Mouse (Mus musculus): ENCODE measurements at regions not wholly inside any gene's neighbourhood (a gene's known extent, or its start where the extent isn't known, plus 50 kb on each side); places are given as distances from the start of the nearest gene placed in this dataset.
A peak's percentile ranks its signal among the peaks of the same experiment; 100 is the strongest.
"Not testable (repeated sequence)": the region's sequence is repeated elsewhere in the genome, so short reads cannot be mapped to it uniquely, and the experiment has no call there.

GRCm38 (mm10) chr4:55279351-55279750 is 70.5 kb upstream of the Rad23b start:
- not testable (repeated sequence) for DNase-seq (ENCODE audit: low spot score in 2 of 2)

DNA sequence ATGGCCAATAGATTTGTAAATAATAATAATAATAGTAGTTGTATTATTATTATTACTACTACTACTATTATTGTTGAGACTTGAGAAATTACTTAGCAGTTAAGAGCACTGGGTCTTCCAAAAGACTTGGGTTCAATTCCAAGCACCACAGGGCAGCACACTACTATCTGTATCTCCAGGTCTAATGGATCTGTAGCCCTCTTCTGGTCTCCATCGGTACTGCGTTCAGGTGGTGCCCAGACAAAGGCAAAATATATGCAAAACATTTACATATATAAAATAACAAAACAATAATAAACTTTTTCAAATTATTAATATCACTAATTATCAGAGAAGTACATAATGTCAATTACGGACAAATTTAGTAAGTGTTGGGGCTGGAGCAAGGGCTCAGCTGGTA is 69.1 kb upstream of the Rad23b start:
- peak in 1 of 2 experiments; percentile 58 for DNase-seq (ENCODE audit: low spot score in 2 of 2)

DNA sequence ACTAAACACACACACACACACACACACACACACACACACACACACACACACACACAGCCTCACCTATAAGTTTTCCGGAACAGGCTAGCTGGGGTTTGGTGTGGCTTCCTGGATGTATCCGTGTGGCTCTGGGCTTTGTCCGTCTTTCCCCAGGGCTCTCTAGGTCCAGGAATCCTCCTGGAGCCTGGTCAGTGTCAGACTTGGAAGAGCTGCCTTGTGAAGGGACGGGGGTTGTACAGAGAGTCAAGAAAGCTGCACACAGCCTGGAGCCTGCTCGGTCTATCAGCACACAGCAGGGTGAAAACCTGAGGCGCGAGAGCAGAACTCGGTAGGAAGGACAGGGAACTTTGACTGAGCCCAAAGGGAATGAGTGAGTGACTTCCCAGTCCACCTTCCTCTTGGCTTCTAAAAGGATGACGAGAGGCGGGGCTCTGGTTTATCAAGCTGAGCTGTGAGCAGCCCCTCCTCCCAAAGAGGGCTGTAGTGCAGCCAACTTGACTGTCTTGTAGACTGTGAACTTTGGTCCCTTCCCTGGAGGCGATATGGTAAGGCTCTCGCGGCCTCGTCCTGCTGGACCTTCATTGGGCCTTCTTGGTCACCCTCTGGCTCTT is 68.3 kb upstream of the Rad23b start:
- DNase-seq (ENCODE audit: low spot score in 2 of 2) = no peak

GRCm38 (mm10) chr4:55282474-55282873 is 67.4 kb upstream of the Rad23b start:
- no peak for DNase-seq (ENCODE audit: low spot score in 2 of 2)

- no peak for DNase-seq (ENCODE audit: low spot score in 2 of 2)
Observed at GRCm38 (mm10) chr4:55284722-55285225, 65.1 kb upstream of the Rad23b start.

DNA sequence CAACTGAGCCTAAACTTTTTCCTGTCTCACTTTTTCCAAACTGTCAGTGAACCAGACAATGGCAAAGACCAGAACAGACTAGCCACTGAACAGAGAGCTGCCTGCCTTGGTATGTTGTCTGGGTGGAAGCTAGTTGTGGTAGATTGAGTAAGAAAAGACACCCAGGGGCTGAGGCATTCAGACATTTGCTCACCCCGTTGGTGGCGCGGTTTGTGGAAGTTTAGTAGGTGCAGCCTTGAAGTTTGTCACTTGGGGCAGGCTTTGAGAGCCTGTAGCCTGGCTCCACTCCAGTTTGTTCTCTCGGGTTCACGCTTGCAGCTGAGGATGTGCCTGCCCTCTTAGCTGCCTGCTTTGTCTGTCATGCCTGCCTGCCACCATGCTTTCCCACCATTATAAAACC is 64.2 kb upstream of the Rad23b start:
- no peak for DNase-seq (ENCODE audit: low spot score in 2 of 2)

- DNase-seq (ENCODE audit: low spot score in 2 of 2) = no peak
Observed at GRCm38 (mm10) chr4:55288456-55288855, 61.4 kb upstream of the Rad23b start.

DNA sequence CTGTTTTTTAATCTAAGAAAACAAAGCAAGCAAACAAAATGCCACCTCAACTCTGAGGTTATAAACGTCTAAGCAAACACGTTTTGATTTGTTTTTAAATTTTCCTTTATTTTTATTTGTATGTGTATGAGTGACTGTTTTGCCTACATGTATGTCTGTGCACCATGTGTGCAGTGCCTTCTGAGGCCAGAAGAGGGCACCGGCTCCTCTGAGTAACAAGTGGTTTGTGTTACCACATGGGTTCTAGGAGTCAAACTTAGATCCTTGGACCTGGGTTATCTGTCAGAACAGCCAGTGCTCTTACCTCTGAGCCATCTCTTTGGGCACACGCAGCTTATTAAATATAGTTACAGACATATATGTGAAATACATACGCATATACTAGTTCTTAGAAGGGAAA is 57.6 kb upstream of the Rad23b start:
- DNase-seq (ENCODE audit: low spot score in 2 of 2) = peak; percentile 27 to 49

- DNase-seq (ENCODE audit: low spot score in 2 of 2) = no peak
Observed at GRCm38 (mm10) chr4:55292701-55293100, 57.1 kb upstream of the Rad23b start.

DNA sequence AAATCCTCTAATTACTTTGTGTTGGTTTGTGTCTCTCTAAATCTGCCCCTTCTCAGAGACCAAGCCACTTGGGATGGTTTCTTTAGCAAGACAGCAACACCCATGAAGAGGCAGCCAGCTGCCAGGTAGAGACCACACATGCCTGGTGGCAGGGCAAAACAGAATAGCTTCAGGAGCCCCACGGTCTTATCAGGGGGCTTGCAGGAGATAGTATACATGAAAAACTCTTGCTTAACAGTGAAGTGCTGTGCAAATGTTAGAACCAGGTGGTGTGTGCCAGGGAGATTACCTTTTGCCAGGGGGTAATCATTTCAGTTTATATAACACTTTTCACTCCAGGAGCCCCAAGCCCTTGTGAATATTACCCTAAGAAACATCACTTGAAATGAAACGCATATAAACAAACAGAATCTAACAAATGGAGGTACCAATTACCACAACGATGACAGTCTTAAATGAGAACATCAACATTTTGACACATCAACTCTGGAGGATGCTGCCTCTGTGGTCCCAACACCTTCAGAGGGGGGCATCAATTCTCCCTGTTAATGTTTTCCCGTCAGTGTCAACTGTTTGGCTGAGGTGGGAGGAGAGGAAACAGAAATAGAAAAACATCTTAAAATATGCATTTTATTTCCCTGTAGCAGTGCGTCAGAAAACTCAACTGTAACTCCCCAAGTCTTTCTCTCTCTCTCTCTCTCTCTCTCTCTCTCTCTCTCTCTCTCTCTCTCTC is 56.3 kb upstream of the Rad23b start:
- DNase-seq (ENCODE audit: low spot score in 2 of 2) = no peak

GRCm38 (mm10) chr4:55294255-55294687 is 55.6 kb upstream of the Rad23b start:
- DNase-seq (ENCODE audit: low spot score in 2 of 2) = no peak

GRCm38 (mm10) chr4:55297841-55298240 is 52.0 kb upstream of the Rad23b start:
- peak; percentile 20 to 26 for DNase-seq (ENCODE audit: low spot score in 2 of 2)
